Mouse (Mus musculus) ES-Bruce4 (cell line): Measurements from ENCODE around the gene Tmem150b. TPM values are rescaled to one million over a fixed set of nuclear protein-coding genes. Genes with fewer than 3 reads are reported as not detected.
A peak's percentile ranks its signal among the peaks of the same experiment; 100 is the strongest.

Source experiments
- H3K27ac ChIP-seq: 2 replicates; pipeline ENCODE4 v1.5.1; 2012; ENCODE audit warnings: low read length, inconsistent platforms; ENCODE audit not compliant: insufficient read depth
- H3K27me3 ChIP-seq: 2 replicates; pipeline ENCODE4 v1.6.1; 2012; ENCODE audit warnings: mild to moderate bottlenecking, low read length, inconsistent platforms; ENCODE audit not compliant: control insufficient read depth, poor library complexity, insufficient read depth, severe bottlenecking
- H3K36me3 ChIP-seq: 2 replicates; pipeline ENCODE4 v1.6.1; 2012; ENCODE audit warnings: inconsistent platforms, mild to moderate bottlenecking, low read length, moderate library complexity; ENCODE audit not compliant: control insufficient read depth, poor library complexity, insufficient read depth, severe bottlenecking
- H3K4me1 ChIP-seq: one replicate; pipeline ENCODE4 v1.8.1; 2011; ENCODE audit warnings: low read length; ENCODE audit not compliant: control insufficient read depth, insufficient read depth
- H3K4me3 ChIP-seq: 2 replicates; pipeline ENCODE4 v1.5.1; 2011; ENCODE audit warnings: low read depth, mild to moderate bottlenecking, low read length
- H3K9ac ChIP-seq: 2 replicates; pipeline ENCODE4 v1.6.1; 2012; ENCODE audit warnings: low read depth, mild to moderate bottlenecking, inconsistent platforms; ENCODE audit not compliant: poor library complexity, severe bottlenecking
- H3K9me3 ChIP-seq: replicated peaks from 2 replicates; pipeline ENCODE4 v1.6.1; 2012; ENCODE audit warnings: mild to moderate bottlenecking, low read length, inconsistent platforms; ENCODE audit not compliant: control insufficient read depth, poor library complexity, insufficient read depth, severe bottlenecking
- CTCF ChIP-seq: IDR thresholded peaks from one replicate; pipeline ENCODE4 v1.8.1; 2011; ENCODE audit warnings: low read depth, low read length
- EP300 ChIP-seq: IDR thresholded peaks from 2 replicates; pipeline ENCODE4 v1.6.1; 2011; ENCODE audit warnings: low read depth, low read length; ENCODE audit not compliant: insufficient read depth
- POLR2A ChIP-seq: IDR thresholded peaks from one replicate; pipeline ENCODE4 v1.8.1; 2011; ENCODE audit warnings: low read length; ENCODE audit not compliant: insufficient read depth
- polyA plus RNA-seq: library from polyadenylated mRNA; stranded (reverse); fragments of >200 nt; gene quantifications from 2 replicates; pipeline ENCODE4 v1.2.4, GENCODE M21; 2011; ENCODE audit warnings: low read depth; ENCODE audit not compliant: missing spikeins, insufficient read depth, insufficient read length

Tmem150b gene
- polyA plus RNA-seq, result not detected in 2 replicates

- no peaks in the 10 kb centered on the region for H3K4me1 ChIP-seq
- H3K36me3 ChIP-seq, result no peaks in the 10 kb centered on the region
- TF ChIP-seq POLR2A, result no peak
- no peak for TF ChIP-seq EP300
- TF ChIP-seq CTCF, result no peak
- H3K4me3 ChIP-seq, result no peak within 1 kb of the TSS
- H3K27me3 ChIP-seq, result no peaks in the 10 kb centered on the region
- H3K27ac ChIP-seq, result no peak within 1 kb of the TSS
- H3K9ac ChIP-seq, result no peak within 1 kb of the TSS
- H3K9me3 ChIP-seq, result no peaks in the 10 kb centered on the region
Measured at GRCm38 (mm10) chr7:4725169-4725568, at the start of gene Tmem150b. Tmem150b (minus strand) TSS chr7:4725249.

GRCm38 (mm10) chr7:4771202-4771601, 46.2 kb upstream of the Tmem150b start, which contains the start of gene Fam71e2:
Fam71e2 (minus strand) TSS chr7:4771302.
- Histone ChIP-seq H3K4me1 (no peaks in the 10 kb centered on the region), H3K27me3 (no peaks in the 10 kb centered on the region), H3K9ac (no peak within 1 kb of the TSS), H3K27ac (no peak within 1 kb of the TSS), H3K9me3 (no peaks in the 10 kb centered on the region), H3K36me3 (no peaks in the 10 kb centered on the region), H3K4me3 (peak within 1 kb of the TSS; percentile 11; the same call in 1 of the 2 replicates)
- TF ChIP-seq EP300 (no peak), POLR2A (no peak), CTCF (no peak)

GRCm38 (mm10) chr7:4764946-4765710, 40.1 kb upstream of the Tmem150b start:
- no peak overlapping the region for H3K9ac ChIP-seq

GRCm38 (mm10) chr7:4759670-4760069, 34.6 kb upstream of the Tmem150b start:
- Histone ChIP-seq H3K4me3 (no peak overlapping the region), H3K27ac (no peak overlapping the region), H3K4me1 (no peaks in the 10 kb centered on the region), H3K9ac (no peak overlapping the region), H3K27me3 (no peaks in the 10 kb centered on the region), H3K36me3 (no peaks in the 10 kb centered on the region), H3K9me3 (no peaks in the 10 kb centered on the region)
- TF ChIP-seq CTCF (no peak), EP300 (no peak), POLR2A (no peak)

More at GRCm38 (mm10) chr7:4764946-4765710, 40.1 kb upstream of the Tmem150b start:
- Histone ChIP-seq H3K27ac (peak overlapping the region; percentile 5; the same call in 1 of the 2 replicates), H3K4me3 (no peak overlapping the region), H3K36me3 (no peaks in the 10 kb centered on the region), H3K27me3 (no peaks in the 10 kb centered on the region), H3K9me3 (no peaks in the 10 kb centered on the region), H3K4me1 (no peaks in the 10 kb centered on the region)
- TF ChIP-seq EP300 (no peak), POLR2A (no peak), CTCF (no peak)

GRCm38 (mm10) chr7:4752821-4753570, 27.9 kb upstream of the Tmem150b start, which contains the start of gene Cox6b2:
Cox6b2 (minus strand) TSS chr7:4753094.
- Histone ChIP-seq H3K9ac (peak within 1 kb of the TSS; percentile 89), H3K36me3 (peaks cover 16% of the 10 kb centered on the region), H3K27me3 (no peaks in the 10 kb centered on the region), H3K9me3 (no peaks in the 10 kb centered on the region), H3K4me3 (peak within 1 kb of the TSS; percentile 89), H3K27ac (peak within 1 kb of the TSS; percentile 92), H3K4me1 (no peaks in the 10 kb centered on the region)
- TF ChIP-seq EP300, result no peak
- TF ChIP-seq POLR2A, result peak; percentile 99
